Mouse (Mus musculus) liver, embryonic 16.5 days (tissue): ENCODE results near the gene Drc1. TPM values are rescaled to one million over a fixed set of nuclear protein-coding genes. Genes with fewer than 3 reads are reported as not detected.

Experiments
- polyA plus RNA-seq: library from polyadenylated mRNA; unstranded; fragments of >200 nt; fragmentation: Nextera tagmentation; extraction: Ambion mirVana; gene quantifications from 2 replicates; pipeline ENCODE4 v1.2.1, GENCODE M21; 2015

Gene Drc1
- polyA plus RNA-seq, 1 experiment from 2014 or later: 2.0 TPM

Other genes starting within 250 kb of the Drc1 start
- 174 and 200 TPM in 2 replicates for gene Tyms, start 207.8 kb upstream of the Drc1 start, polyA plus RNA-seq
- 0.02 TPM in 1 of 2 replicates, not detected in the other for gene Garem2, start 176.2 kb upstream of the Drc1 start, polyA plus RNA-seq
- gene 3110082J24Rik, start 175.3 kb upstream of the Drc1 start, polyA plus RNA-seq: not detected in 2 replicates
- 106 and 118 TPM in 2 replicates for gene Hadha, start 126.2 kb upstream of the Drc1 start, polyA plus RNA-seq
- 163 and 169 TPM in 2 replicates for gene Hadhb, start 126.1 kb upstream of the Drc1 start, polyA plus RNA-seq
- gene Adgrf3, start 75.7 kb upstream of the Drc1 start, polyA plus RNA-seq: 0.02 TPM in 1 of 2 replicates, not detected in the other
- gene Selenoi, start 48.8 kb upstream of the Drc1 start, polyA plus RNA-seq: 11.7 and 12.5 TPM in 2 replicates
- not detected in 2 replicates for gene Otof, start 180.5 kb downstream of the Drc1 start, polyA plus RNA-seq
- gene 1700001C02Rik, start 184.7 kb downstream of the Drc1 start, polyA plus RNA-seq: not detected in 2 replicates